Mouse (Mus musculus) lung, embryonic 16.5 days (tissue): ENCODE results near the gene Rftn1. TPM values are rescaled to one million over a fixed set of nuclear protein-coding genes. Genes with fewer than 3 reads are reported as not detected.

ENCODE experiments used
- ATAC-seq: fragments of 200-750 bp; cut with Nextera tagmentation; 2 replicates; pipeline ENCODE4 v1.8.0; 2017; ENCODE audit warnings: low read depth, mild to moderate bottlenecking, moderate library complexity
- H3K27ac ChIP-seq: fragments of 300-500 bp; sonication (generic); 2 replicates; pipeline ENCODE4 v1.5.1; 2014; ENCODE audit warnings: mild to moderate bottlenecking, control low read depth, low read length
- H3K27me3 ChIP-seq: fragments of 300-500 bp; sonication (generic); 2 replicates; pipeline ENCODE4 v1.6.1; 2014; ENCODE audit warnings: low read depth, low read length, mixed read lengths; ENCODE audit not compliant: control insufficient read depth, insufficient read depth
- H3K36me3 ChIP-seq: fragments of 300-500 bp; sonication (generic); 2 replicates; pipeline ENCODE4 v1.6.1; 2014; ENCODE audit warnings: low read length; ENCODE audit not compliant: control insufficient read depth, insufficient read depth
- H3K4me1 ChIP-seq: fragments of 300-500 bp; sonication (generic); replicated peaks from 2 replicates; pipeline ENCODE4 v1.6.1; 2014; ENCODE audit warnings: low read length, mixed read lengths; ENCODE audit not compliant: control insufficient read depth, insufficient read depth
- H3K4me2 ChIP-seq: fragments of 300-500 bp; sonication (generic); 2 replicates; pipeline ENCODE4 v1.6.1; 2014; ENCODE audit warnings: low read depth, low read length, control low read depth
- H3K4me3 ChIP-seq: fragments of 300-500 bp; sonication (generic); 2 replicates; pipeline ENCODE4 v1.5.1; 2014; ENCODE audit warnings: mild to moderate bottlenecking, low read length, control low read depth
- H3K9ac ChIP-seq: fragments of 300-500 bp; sonication (generic); 2 replicates; pipeline ENCODE4 v1.6.1; 2014; ENCODE audit warnings: low read length, control low read depth
- H3K9me3 ChIP-seq: fragments of 300-500 bp; sonication (generic); 2 replicates; pipeline ENCODE4 v1.6.1; 2016; ENCODE audit warnings: low read length; ENCODE audit not compliant: control insufficient read depth
- WGBS: fragments of 180-500 bp; shearing (Covaris S2); extraction: QIAGEN DNeasy Blood & Tissue Kit; methylation state at CpG from one replicate; pipeline ENCODE4 v1.1.7; 2014; 5-methylcytosine and 5-hydroxymethylcytosine counted together
- polyA plus RNA-seq: library from polyadenylated mRNA; unstranded; fragments of >200 nt; fragmentation: Nextera tagmentation; extraction: Ambion mirVana; gene quantifications from 2 replicates; pipeline ENCODE4 v1.2.1, GENCODE M21; 2015

Rftn1 gene
- polyA plus RNA-seq, 1 experiment from 2014 or later, result 18.2 TPM

DNA sequence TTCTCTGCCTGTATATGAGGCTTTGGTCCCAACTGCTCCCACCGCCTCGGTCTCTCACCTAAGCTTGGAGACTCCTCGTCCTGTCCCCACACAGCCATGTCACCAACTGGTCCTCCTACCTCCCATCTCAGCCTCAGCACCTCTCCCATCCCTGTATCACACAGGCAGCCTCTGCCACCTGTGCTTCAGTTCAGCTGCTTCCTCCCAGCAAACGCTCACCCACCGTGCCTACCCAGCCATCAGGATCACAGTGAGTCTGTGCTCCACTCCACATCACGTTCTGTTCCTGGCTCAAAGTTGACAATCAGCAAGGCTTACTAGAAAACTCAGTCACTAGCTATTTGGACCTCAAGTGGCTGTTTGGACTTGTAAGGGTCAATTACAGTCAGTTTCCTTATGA lies 105.8 kb downstream of the Rftn1 start:
- Histone ChIP-seq H3K9ac (no peak overlapping the region), H3K4me2 (no peak overlapping the region), H3K4me3 (no peak overlapping the region), H3K4me1 (no peaks in the 10 kb centered on the region), H3K9me3 (no peaks in the 10 kb centered on the region), H3K27ac (no peak overlapping the region), H3K36me3 (no peaks in the 10 kb centered on the region), H3K27me3 (no peaks in the 10 kb centered on the region)
- ATAC-seq, result no peak
- 81% methylated on average over 6 of the region's 6 CpGs for WGBS

DNA sequence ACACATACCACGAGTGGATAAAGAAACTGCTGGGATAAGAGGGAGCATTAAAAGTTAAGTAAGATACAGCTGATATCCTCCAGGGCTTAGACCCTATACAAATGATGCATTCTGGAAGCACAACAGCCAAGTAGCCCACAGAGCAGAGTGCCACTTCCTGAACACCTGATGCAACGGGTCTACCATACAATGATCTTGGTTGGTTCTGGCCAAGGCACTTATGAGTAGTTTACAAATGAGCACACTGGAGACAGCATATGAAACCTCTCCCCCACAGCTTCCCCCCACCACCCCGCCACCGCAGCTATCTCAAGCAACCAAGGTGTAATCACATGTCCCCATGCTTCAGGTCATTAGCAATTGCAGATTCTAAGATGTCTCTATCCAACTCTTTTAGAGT lies 106.5 kb downstream of the Rftn1 start:
- Histone ChIP-seq H3K27ac (no peak overlapping the region), H3K36me3 (no peaks in the 10 kb centered on the region), H3K9me3 (no peaks in the 10 kb centered on the region), H3K9ac (no peak overlapping the region), H3K4me2 (no peak overlapping the region), H3K27me3 (no peaks in the 10 kb centered on the region), H3K4me3 (no peak overlapping the region), H3K4me1 (no peaks in the 10 kb centered on the region)
- 80% methylated on average over 4 of the region's 4 CpGs for WGBS
- ATAC-seq, result no peak

DNA sequence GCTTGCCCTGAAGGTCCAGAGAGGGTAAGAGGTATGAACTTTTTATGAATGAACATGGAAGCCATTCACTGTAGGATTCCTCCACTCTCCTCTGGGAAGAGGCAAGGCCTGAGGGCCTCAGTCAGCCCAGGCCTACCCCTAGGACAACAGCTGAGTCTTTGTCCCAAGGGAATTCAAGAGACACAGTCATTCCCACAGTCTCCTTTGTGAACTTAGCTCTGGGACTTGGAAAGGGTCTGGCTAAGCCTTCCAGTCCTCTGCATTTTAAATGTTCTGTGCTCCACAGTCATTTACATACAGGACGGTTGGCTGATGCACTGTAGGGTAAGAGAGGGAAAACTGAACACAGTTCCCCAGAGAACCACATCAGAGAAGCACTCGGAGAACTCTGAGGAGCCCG lies 107.5 kb downstream of the Rftn1 start:
- 85% methylated on average over 3 of the region's 3 CpGs for WGBS
- H3K4me2 ChIP-seq, result no peak overlapping the region
- H3K9me3 ChIP-seq, result no peaks in the 10 kb centered on the region
- no peak overlapping the region for H3K9ac ChIP-seq
- no peaks in the 10 kb centered on the region for H3K4me1 ChIP-seq
- no peak overlapping the region for H3K4me3 ChIP-seq
- no peaks in the 10 kb centered on the region for H3K27me3 ChIP-seq
- no peak for ATAC-seq
- H3K36me3 ChIP-seq, result no peaks in the 10 kb centered on the region
- no peak overlapping the region for H3K27ac ChIP-seq

- H3K4me3 ChIP-seq, result no peak overlapping the region
- no peaks in the 10 kb centered on the region for H3K9me3 ChIP-seq
- H3K4me2 ChIP-seq, result no peak overlapping the region
- ATAC-seq, result no peak
- H3K9ac ChIP-seq, result no peak overlapping the region
- WGBS, result 79% methylated on average over 9 of the region's 9 CpGs
- H3K36me3 ChIP-seq, result no peaks in the 10 kb centered on the region
- H3K27ac ChIP-seq, result no peak overlapping the region
- H3K27me3 ChIP-seq, result no peaks in the 10 kb centered on the region
- no peaks in the 10 kb centered on the region for H3K4me1 ChIP-seq
Observed at GRCm38 (mm10) chr17:50081647-50082046, 108.8 kb downstream of the Rftn1 start.

DNA sequence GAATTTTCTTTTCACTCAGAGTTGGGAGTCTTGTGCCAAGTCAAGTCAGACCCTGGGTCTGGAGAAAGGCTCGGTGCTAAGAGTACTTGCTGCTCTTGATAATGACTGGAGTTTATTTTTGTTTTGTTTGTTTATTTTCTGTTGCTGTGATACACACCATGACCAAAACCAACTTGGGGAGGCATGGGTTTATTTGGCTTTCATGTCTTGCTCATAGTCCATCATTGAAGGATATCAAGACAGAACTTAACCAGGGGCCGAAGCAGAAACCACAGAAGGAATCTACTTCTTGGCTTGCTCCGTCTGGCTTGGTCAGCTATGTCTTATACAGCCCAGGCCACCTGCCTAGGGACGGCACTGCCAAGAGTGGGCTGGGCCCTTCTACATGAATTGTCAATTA lies 109.5 kb downstream of the Rftn1 start:
- Histone ChIP-seq H3K9ac (no peak overlapping the region), H3K36me3 (no peaks in the 10 kb centered on the region), H3K4me2 (no peak overlapping the region), H3K4me3 (no peak overlapping the region), H3K4me1 (no peaks in the 10 kb centered on the region), H3K27ac (no peak overlapping the region), H3K27me3 (no peaks in the 10 kb centered on the region), H3K9me3 (no peaks in the 10 kb centered on the region)
- ATAC-seq, result no peak
- WGBS, result 64% methylated on average over 4 of the region's 4 CpGs

- Histone ChIP-seq H3K4me2 (no peak overlapping the region), H3K9me3 (no peaks in the 10 kb centered on the region), H3K4me3 (no peak overlapping the region), H3K9ac (no peak overlapping the region), H3K4me1 (no peaks in the 10 kb centered on the region), H3K36me3 (no peaks in the 10 kb centered on the region), H3K27ac (no peak overlapping the region), H3K27me3 (no peaks in the 10 kb centered on the region)
- ATAC-seq, result no peak
- 89% methylated on average over 6 of the region's 6 CpGs for WGBS
Observed at GRCm38 (mm10) chr17:50078749-50079148, 111.7 kb downstream of the Rftn1 start.

GRCm38 (mm10) chr17:50072982-50073965 lies 117.2 kb downstream of the Rftn1 start:
- Histone ChIP-seq H3K9me3 (no peaks in the 10 kb centered on the region), H3K27me3 (no peaks in the 10 kb centered on the region), H3K4me3 (no peak overlapping the region), H3K4me2 (no peak overlapping the region), H3K27ac (no peak overlapping the region), H3K9ac (no peak overlapping the region), H3K36me3 (no peaks in the 10 kb centered on the region), H3K4me1 (no peaks in the 10 kb centered on the region; the same call in 1 of the 2 replicates)
- whole genome bisulfite sequencing, result 90% methylated on average over 23 of the region's 23 CpGs
- no peak for ATAC-seq

DNA sequence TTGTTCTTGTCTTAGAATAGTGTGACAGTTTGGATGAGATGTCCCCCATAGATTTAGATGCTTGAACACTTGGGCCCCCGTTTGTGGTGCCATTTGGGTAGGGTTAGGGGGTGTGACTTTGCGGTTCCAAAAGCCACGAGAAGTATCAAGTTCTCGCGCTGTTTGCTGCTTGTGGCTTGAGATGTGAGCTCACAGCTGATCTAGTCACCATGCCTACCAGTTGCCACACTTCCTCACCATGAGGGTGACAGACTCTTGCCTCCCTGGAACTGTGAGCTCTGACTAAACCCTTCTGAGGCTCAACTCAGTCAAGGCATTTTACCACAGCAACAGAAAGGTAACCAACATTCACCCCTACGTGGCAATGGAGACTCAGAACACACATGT lies 118.9 kb downstream of the Rftn1 start:
- H3K9me3 ChIP-seq, result no peaks in the 10 kb centered on the region
- no peak overlapping the region for H3K4me3 ChIP-seq
- H3K36me3 ChIP-seq, result no peaks in the 10 kb centered on the region
- H3K27me3 ChIP-seq, result no peaks in the 10 kb centered on the region
- no peak overlapping the region for H3K27ac ChIP-seq
- H3K9ac ChIP-seq, result no peak overlapping the region
- no peak overlapping the region for H3K4me2 ChIP-seq
- H3K4me1 ChIP-seq, result no peaks in the 10 kb centered on the region; the same call in 1 of the 2 replicates
- 66% methylated on average over 6 of the region's 6 CpGs for WGBS
- no peak for ATAC-seq

GRCm38 (mm10) chr17:50070822-50071601 lies 119.5 kb downstream of the Rftn1 start:
- ATAC-seq, result no peak
- WGBS, result 75% methylated on average over 7 of the region's 7 CpGs
- no peak overlapping the region for H3K4me2 ChIP-seq

More at GRCm38 (mm10) chr17:50070822-50071601, 119.5 kb downstream of the Rftn1 start:
- no peaks in the 10 kb centered on the region for H3K27me3 ChIP-seq
- H3K4me1 ChIP-seq, result no peaks in the 10 kb centered on the region; the same call in 1 of the 2 replicates
- no peaks in the 10 kb centered on the region for H3K9me3 ChIP-seq
- no peak overlapping the region for H3K9ac ChIP-seq
- H3K27ac ChIP-seq, result no peak overlapping the region
- no peaks in the 10 kb centered on the region for H3K36me3 ChIP-seq
- no peak overlapping the region for H3K4me3 ChIP-seq
